Mouse (Mus musculus): ENCODE data around the gene Arrdc5. TPM values are rescaled to one million over a fixed set of nuclear protein-coding genes. Genes with fewer than 3 reads are reported as not detected.
A peak's percentile ranks its signal among the peaks of the same experiment; 100 is the strongest.

The Arrdc5 gene
- total RNA-seq, 4 experiments from 2014 or later: 0.41 TPM; not detected in 3

GRCm38 (mm10) chr17:56256239-56256881 lies 43.7 kb downstream of the Arrdc5 start, which contains the start of gene Fem1a:
Gene Fem1a (plus strand): TSS chr17:56256810.
- peak; percentile 99 for DNase-seq (ENCODE audit: low spot score)

- DNase-seq (ENCODE audit: low spot score): peak; percentile 98
Observed at GRCm38 (mm10) chr17:56255863-56256238, 44.2 kb downstream of the Arrdc5 start.

GRCm38 (mm10) chr17:56255429-56255828 lies 44.7 kb downstream of the Arrdc5 start:
- DNase-seq (ENCODE audit: low spot score): no peak

- no peak for DNase-seq (ENCODE audit: low spot score)
Observed at GRCm38 (mm10) chr17:56254695-56255094, 45.4 kb downstream of the Arrdc5 start.

DNA sequence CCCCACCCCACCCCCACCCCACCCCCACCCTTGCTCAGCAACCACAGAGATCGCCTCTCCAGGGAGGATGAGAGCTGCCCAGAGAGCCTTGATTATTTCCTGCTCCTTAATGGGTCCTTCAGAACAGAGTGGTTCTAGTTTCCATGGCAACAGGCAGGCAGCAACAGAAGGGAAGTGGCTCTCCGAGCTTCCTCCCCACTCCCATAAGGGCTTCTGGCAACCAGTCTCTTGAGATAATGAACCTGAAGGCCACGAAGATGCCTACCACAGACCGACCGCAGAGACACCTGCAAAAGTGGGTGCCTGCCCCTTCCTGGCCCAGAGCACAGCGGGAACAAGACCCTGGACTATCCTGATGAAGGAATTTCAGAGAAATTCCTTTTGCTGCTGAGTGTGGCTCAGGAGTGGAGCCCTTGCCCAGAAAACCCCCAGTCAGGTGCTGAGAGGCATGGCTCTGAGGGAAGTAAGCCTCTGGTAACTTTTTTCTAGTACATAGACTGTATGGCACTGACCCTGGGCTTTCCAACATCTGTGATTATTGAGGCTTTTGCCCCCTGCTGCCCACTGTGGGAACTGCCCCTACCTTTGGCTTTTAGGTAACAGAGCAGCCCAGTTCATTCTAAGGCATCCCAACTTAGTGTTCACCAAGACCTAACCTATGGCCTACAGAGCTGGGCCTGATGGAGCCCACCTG lies 48.8 kb downstream of the Arrdc5 start:
- peak; percentile 72 for DNase-seq (ENCODE audit: low spot score)

- DNase-seq (ENCODE audit: low spot score): no peak
Observed at GRCm38 (mm10) chr17:56245608-56246007, 54.5 kb downstream of the Arrdc5 start.

Other genes with a start within 250 kb of the Arrdc5 start
- 10 to 100 TPM; 50.4 to 64.4 (median 55.4) TPM for gene Ubxn6, start 225.3 kb downstream of the Arrdc5 start, total RNA-seq (2022)
- gene Hdgfl2, start 220.7 kb downstream of the Arrdc5 start, total RNA-seq (2022): 10 to 100 TPM; 30.6 to 41.4 (median 35.2) TPM
- 100 to 1,000 TPM; 140 to 200 (median 164) TPM for gene Plin4, start 190.5 kb downstream of the Arrdc5 start, total RNA-seq (2022)
- 100 to 1,000 TPM; 110 to 160 (median 150) TPM for gene Plin5, start 182.7 kb downstream of the Arrdc5 start, total RNA-seq (2022)
- gene Lrg1, start 178.3 kb downstream of the Arrdc5 start, total RNA-seq (2022): 10 to 100 TPM; 47.5 to 68.7 (median 60.4) TPM
- gene Sema6b, start 159.9 kb downstream of the Arrdc5 start, total RNA-seq (2022): 10 to 100 TPM in 1 of 4 experiments, 1 to 10 TPM in 3; 5.4 to 10.4 (median 8.6) TPM
- gene Tnfaip8l1, start 137.8 kb downstream of the Arrdc5 start, total RNA-seq (2022): 1 to 10 TPM; 1.2 to 2.1 (median 1.4) TPM
- gene Mydgf, start 116.4 kb downstream of the Arrdc5 start, total RNA-seq (2022): 10 to 100 TPM; 25.5 to 29.8 (median 27.9) TPM
- gene Dpp9, start 81.4 kb downstream of the Arrdc5 start, total RNA-seq (2022): 10 to 100 TPM; 42.6 to 51.1 (median 46.6) TPM
- gene Fem1a, start 43.5 kb downstream of the Arrdc5 start, total RNA-seq (2022): 100 to 1,000 TPM; 113 to 131 (median 128) TPM
- gene Ticam1, start 23.5 kb downstream of the Arrdc5 start, total RNA-seq (2022): 1 to 10 TPM; 6.9 to 9.5 (median 8.1) TPM
- gene Plin3, start 7.4 kb downstream of the Arrdc5 start, total RNA-seq (2022): 100 to 1,000 TPM; 172 to 233 (median 219) TPM
- 1 to 10 TPM; 1.5 to 2.6 (median 2.2) TPM for gene Uhrf1, start 3.0 kb upstream of the Arrdc5 start, total RNA-seq (2022)
- gene Kdm4b, start 25.8 kb upstream of the Arrdc5 start, total RNA-seq (2022): 10 to 100 TPM; 29.0 to 34.4 (median 32.4) TPM
- gene Ptprs, start 176.2 kb upstream of the Arrdc5 start, total RNA-seq (2022): 10 to 100 TPM; 54.3 to 66.4 (median 60.0) TPM
- gene Znrf4, start 212.1 kb upstream of the Arrdc5 start, total RNA-seq (2022): not detected

Measured in heart, adult 8-10 months (tissue).